Mouse (Mus musculus): ENCODE results near the gene Ntm.

Ntm gene

DNA sequence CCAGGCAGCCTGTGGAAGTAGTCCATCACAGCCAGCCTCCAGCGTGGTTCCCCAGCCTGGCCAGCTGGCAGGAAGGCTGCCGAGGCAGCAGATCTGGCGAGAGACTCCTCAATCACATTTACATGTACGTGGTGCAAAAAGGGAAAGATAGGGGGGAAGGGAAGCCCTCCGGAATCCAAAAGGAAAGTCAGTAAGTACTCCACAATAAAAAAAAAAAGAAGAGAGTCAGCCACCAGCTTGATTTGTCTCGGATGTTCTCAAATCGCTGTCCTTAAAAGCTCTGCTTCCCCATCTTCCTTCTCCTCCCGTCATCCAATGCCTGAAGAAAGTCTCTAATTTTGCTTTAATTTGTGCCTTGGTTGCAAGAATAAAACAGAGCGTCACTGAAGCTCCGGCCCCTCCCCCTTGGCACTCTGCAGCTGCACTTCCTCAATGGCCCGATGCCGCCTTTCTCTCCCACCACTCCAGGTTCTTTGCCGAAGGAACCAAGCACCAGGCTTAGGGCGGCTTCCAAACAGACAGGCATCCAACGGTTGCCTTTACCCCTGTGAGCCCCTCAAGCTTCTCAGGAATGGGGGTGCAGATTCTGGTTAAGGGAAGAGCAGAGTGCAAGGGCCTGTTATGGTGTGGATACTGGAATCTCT lies 212.4 kb downstream of the Ntm start:
- peak; percentile 80 to 84 for DNase-seq

DNA sequence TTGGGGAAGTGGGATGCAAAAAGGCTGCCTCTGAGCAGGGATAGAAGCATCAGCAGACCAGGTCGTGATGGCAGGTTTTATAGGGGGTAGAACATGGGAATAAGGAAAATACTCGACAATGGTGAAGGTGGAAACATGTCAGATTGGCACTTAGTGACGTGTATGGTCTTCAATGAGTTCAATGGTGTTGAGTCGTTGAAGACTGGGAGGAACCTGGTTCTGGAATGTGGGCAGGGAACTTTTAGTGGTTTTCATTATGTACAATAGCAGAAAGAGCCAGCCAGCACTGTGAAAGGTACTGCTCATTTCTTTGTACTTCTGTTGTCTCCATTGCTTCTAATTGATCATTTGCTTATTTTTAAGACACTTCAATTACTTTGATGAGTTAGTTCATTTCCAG lies 214.9 kb downstream of the Ntm start:
- DNase-seq = no peak

DNA sequence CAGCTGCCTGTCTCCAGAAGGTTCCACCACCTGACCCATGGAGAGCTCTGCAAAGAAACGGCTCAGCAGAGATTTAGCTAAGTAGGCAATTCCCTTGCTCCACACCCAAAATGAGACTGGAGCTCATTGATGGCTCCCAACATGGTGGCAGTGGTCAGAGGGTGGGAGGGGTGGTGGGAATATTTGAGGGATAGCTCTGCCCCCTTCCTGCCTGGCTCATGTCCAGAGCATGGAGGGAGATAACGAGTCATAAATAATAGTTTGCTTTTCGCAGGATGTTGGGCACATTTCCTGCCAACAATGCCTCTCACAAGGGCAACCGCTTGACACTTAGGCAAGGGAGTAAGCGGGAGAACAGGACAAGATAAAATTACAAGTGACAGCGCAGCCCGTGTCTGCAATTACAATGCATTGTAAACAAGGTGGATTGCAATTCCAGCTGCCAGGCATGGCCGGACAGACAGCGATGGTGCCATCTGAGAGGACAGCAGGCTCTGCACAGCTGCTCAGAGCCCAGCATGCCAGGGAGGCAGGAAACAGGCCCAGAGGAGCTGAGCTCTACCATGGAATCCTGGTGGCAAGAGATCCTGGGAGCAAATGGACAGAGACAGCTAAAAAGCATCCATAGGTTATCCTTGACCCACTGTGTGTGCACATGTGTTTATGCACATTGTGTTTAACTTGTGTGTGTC lies 224.0 kb downstream of the Ntm start:
- DNase-seq = no peak

DNA sequence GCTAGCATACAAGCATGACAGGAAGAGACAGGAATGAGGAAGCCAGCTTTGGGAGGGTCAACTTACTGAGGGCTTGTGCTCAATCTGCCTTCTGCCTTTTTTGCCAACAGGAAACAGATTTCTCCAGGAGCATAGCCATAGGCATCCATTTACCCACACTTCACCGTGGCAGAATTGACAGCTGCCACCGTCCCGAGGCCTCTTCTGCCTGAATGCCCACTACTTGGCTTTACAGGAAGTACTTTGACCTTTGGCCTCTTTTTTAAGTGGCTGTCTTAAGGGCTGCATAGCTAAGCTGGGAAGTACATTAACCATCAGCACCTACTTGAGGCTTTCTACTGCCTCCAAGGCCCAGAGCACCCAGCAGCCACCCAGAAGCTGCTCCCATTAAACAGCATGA lies 226.9 kb downstream of the Ntm start:
- DNase-seq = peak; percentile 67 to 68

DNA sequence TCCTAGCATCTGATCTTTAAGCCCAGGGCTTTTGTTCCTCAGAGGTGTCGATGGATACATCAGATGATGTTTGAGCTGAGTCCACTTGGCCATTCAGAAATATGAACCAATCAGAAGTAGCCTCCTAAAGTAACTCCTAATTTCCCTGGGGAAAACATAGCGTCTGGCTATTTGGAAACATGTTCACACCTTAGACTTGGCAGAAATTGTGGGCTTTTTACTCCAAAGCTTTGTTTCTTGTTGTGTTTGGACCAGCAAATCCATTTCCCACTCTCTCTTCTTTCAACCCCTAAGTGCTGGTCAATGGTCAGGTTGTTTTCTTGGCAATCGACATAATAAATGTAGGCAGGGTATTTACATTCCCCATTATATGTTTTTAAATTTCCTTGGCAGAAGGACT lies 230.0 kb downstream of the Ntm start:
- no peak for DNase-seq

DNA sequence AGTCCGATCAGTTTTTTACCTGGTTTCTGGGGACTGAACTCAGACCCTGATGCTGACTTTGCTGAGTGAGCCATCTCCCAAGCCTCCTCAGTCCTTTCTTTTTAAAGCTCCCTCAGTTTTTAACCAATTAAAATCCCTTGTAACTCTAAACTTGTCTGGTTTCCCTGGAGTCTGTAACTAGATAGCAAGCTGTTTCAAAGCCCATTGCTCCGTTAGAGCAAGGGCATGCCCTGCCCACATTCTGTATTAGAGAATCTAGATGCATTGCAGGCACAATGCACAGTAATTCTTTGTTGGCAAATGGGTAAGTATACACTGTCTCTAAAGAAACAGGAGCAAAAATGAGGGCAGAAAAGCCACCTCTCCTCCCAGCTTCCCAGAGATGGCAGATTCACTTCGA lies 231.3 kb downstream of the Ntm start:
- DNase-seq = no peak

DNA sequence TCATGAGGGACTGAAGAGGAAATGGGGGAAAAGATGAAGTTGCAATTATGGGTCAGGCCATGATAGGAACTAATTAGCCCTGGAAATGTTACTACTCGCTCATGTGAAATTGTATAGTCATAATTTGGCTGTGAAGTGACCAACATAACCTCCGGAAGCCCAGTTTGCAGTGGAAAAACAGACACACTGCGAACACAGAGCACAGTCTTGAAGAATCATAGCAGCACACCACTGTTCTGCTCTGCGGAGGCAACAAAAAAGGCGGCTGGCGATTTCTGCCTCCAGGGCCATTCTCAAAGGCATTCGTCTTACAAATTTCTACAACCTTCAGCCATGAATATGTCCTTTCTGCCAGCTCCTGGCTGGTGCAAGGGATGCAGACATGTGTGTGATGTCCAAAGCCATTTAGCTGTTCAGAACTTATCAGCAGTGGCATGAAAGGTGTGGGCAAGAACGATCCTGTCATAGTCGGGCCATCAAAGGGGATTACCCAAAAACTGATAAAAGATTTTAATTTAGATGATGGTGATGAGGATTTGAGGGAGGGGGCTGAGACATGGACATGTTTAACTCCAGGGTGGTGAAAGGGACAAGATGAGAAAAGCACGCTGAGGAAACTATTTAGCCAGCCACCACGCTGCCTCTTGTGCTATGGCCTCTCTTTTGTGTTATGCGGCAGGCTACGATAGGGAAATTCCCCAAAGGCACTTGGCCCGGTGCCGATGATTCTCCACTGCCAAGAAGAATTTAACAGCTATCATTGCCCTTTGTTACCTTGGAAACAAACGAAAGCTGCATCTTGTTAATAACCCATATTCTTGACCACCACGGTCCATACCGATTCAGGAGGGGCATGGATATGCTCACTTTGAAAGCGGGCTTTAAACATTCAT lies 235.2 kb downstream of the Ntm start:
- DNase-seq = peak; percentile 72 to 76

DNA sequence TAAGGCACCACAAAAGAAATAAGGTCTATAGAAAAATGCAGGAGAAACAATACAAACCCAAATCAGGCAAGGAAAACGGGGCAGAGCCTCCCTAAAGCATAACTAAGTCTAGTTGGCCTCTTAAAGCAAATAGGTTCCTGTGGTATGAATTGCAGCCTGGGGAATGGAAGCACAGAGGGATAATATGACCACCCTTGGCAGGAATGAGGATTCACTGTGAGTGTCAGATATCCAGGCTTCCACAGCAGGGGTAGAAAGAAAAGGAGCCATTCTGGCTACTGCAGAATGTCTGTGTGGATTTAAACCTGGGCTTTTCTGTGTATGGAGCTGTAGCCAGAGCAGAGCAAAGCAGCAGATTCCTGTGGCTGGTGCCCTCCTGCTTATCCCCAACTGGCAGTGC lies 241.5 kb downstream of the Ntm start:
- no peak for DNase-seq

DNA sequence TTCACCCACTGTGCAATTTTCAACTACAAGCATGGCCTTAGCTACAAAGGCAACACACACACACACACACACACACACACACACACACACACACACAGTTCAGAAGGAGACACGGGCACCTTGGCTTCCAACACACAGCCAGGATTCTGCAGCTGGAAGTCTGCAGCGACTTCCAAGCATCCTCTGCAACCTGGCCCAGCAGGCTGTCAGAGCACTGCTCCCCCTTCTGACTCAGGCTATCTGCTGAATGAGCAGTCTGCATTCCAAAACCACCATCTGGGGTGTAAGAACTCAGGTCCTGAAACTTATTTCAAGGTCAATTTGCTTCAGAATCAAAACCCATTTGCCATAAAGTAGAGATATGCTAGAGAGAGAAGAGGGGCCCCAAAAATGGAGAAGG lies 246.1 kb downstream of the Ntm start:
- DNase-seq = no peak

DNA sequence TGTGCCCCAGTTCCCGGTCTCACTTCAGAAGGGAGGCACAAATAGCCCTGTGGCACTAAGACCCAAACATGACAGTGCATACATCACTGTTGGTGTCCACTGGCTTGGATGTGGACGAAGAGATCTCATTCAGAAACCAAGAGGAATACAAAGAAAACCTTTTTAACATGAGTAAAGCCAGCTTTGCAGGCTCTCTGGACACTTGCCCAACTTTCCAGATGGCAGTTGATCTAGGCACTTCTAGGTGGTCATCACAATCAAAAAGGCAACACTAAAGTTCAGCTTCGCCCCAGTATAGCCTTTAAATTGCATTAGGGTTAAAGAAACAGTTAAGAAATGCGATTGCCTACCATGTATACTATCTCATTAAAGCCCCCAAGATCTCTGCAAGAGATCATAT lies 264.7 kb downstream of the Ntm start:
- DNase-seq = peak; percentile 69 to 74

DNA sequence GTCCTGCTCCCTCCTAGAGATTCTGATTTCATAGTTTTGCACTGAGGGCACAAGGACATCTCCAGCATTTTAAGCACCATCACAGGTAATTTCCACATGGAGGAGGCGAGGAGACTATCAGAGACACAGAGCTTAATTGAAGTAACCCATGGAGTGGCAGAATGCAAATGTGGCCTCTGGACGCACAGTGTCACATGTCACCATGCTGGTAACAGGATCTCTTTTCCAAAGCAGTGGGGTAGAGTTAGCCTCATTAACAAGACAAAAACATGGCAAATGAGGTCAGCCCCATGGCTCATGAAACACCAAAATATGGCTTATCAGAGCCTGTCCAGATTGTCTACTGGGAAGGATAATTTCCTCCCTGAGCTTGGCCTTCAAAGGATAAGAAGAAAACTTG lies 268.8 kb downstream of the Ntm start:
- no peak for DNase-seq

DNA sequence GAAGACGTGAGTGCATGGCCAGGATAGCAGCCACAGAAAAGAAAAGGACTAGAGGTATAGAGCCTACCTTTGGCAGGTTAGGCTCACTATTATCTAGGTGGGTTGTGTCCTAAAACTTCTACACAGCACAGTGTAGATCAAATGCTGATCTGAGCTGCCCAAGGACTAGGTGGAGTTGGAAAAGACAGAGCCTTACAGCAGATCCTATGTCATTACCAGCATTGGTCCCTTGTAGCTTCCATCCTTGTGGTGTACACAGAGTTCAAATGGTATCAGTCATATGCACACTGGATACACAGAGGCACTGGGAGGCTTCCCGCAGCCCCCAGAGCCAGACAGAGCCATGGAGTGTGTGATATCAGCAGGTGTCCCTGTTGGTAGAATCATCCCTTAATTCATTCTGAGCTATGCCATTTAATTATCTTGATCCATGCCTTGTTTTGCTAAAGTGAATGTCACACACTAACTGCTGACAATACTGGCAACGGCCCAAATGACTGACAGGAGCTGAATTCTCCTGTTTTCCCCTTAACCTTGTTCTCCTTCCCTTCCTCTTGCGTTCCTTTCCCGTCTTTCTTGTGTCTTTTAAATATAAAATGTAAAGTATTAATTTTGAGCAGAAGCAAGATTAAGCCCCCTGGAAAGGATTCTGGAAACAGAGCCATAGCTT lies 271.6 kb downstream of the Ntm start:
- peak; percentile 55 to 58 for DNase-seq

DNA sequence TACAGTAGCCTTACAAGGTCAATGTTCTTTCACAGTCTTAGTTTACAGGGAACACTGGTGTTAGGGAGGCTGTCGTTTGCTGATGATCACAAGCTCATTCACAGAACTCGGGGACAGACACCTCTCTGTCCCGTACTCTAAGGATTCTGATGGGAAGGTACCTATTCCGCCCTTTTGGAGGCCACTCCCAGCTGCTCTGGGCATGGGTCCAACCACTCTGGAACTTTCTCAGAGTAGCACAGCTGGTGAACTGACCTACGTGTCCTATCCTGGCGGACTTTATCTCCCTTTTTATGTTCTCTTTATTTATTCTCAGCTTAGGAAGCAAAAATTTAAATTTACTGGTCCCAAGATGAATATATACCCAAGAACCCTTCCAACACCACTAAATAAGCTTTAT lies 280.7 kb downstream of the Ntm start:
- peak in 1 of 2 experiments; percentile 31 for DNase-seq

DNA sequence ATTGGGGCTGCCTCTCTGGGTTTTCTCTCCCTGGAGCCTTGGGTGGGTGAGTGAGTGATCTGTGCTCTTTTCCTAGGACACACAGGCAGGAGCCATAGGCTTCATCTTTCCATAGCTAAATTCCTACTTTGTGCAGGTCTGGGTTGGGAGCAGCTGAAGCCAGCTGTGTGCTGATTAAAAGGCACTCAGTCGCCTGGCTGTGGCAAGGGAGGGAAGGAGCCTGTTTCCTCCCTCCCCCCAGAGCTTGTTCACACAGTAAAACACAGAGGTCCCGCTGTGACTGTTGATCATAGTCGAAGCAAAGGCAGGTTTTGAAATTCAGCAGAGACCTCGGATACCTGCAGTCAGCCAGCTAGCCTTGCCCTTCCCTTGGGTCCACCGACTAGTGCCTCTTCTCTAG lies 282.3 kb downstream of the Ntm start:
- no peak for DNase-seq

DNA sequence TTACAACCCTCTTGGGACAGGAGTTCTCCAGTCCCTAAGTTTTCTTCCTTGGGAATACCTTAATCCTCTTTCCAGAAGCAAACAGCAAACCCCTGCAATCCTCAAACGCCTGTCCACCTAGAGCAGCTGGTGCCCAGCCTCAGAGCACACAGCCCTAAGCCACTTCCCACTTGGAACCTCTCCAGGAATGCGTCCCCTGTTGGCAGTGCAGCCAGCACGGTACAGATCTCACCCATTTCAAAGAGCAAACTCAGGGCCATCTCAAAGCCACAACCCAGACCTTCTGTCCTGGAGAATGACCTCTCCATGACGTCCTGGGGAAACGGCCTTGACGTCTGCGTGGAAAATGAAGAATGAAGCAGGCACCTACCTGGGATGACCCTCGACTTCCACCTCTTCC lies 289.0 kb downstream of the Ntm start:
- DNase-seq = peak; percentile 75 to 76

DNA sequence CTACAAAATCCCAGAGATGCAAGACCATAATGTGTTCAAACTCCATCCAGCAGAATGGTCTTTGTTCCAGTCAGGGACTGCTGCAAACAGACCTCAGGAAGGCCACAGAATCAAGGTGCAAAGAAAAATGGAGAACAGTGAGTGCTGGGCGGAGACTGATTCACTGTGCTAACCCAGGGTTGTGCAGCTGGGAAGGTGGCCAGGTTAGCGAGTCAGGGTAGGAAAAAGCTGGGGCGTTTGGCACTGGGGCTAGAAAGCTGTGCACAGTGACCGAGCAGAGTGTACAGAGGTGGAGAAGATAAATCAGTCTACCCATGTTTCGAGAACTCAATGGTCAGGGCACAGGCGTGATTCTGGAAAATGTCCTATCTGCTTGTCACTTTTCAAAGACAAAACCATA lies 291.1 kb downstream of the Ntm start:
- DNase-seq = peak; percentile 64 to 71

DNA sequence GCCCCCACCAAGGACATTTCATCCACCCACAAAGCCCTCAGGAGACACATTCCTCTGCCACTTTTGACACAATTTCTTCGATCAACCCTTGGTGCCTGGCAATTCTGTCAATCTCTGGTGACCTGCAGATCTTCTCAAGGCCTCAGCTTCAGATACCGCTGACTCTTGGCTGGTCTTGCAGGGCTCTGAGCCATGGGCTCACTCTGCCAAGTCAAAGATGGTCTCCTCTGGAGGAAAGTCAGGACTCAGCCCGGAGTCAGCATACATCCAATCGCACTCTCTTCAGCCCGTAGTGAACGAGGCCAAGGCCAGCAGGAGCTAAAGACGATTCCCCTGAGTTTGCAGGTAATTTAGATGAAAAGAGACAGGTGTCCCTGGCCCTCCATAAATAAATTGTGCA lies 299.7 kb downstream of the Ntm start:
- peak; percentile 85 to 91 for DNase-seq

DNA sequence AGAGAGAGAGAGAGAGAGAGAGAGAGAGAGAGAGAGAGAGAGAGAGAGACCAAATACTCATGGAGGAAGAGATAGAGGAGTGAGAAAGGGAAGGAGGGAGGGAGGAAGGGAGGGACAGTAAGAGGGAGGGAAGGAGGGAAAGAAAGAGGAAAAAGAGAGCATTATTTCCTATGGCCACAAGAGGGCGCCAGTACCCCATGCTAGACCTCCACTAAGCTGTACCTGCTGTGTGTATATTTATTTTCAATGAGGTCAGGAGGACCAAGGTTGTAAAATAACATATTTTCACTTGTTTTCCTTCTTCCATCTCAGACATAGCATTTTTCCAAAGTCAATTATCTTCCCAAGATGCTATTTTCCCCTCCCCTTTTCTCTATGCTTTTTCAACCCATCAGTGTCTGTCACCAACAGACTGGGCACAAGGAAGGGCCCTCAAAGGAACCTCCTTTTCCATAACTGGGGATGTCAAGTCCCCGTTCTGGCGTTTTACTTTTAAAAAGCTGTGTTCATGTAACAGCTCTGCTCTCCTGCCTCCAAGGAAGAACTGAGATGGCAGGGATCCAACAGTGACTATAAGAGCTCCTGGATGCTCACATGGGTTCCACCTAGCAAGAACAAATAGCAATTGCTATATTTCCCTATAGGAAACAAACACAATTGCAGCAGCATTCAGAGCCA lies 301.3 kb downstream of the Ntm start:
- DNase-seq = peak; percentile 84 to 85

DNA sequence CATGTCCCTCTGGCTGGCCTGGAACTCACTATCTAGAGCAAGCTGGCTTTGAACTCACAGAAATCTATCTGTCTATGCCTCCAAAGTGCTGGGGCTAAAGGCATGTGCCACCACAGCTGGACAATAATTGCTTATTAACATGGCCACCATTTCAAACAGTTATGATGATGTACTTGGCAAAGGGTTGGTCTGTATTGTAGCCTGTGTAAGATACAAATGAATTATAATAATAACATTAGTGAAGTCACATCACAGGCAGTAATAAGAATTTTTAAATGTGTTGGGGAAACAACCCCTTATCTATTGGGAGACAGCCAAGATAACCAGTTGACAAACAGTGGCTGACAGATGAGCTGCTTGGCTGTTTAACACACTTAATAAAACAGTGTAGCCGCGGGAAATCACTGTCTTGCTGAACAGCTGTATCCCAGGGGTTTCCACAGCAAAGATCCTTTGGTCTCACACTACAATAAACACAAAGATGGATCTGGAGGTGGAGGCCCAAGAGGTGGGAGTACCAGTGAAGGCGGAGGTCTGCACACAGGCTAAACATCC lies 302.8 kb downstream of the Ntm start:
- DNase-seq = no peak

DNA sequence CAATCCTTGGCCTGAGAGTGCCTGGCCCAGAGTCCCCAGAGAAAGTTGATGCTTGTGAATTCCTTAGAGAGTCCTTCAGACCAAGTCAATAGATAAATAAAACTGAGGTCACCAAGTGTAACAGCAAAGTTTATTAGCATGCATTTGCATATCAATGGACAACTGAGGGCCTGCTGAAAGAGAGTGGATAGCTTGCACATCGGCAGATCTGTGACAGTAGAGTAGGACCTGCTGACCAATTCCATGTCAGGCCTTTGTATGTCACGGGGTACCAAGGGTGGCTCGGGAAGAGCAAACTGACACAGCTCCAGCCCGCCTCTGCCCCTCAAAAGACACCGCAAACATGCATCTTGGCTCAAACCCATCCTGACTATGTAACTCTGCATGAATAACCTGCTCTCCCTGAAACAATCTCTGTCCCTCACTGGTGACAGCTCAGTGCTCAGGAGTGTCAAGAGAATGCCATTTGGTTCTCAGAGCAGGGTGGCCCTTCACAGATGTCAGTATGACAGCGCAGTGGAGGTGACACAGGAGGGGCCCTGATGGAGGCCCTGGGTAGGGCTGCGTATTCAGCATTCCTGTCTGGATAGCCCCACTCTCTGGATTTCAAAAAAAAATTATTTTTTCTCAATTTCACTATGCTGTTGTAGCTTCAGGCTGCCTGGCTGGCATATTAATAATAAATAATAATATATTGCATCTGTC lies 305.0 kb downstream of the Ntm start:
- DNase-seq = no peak

DNA sequence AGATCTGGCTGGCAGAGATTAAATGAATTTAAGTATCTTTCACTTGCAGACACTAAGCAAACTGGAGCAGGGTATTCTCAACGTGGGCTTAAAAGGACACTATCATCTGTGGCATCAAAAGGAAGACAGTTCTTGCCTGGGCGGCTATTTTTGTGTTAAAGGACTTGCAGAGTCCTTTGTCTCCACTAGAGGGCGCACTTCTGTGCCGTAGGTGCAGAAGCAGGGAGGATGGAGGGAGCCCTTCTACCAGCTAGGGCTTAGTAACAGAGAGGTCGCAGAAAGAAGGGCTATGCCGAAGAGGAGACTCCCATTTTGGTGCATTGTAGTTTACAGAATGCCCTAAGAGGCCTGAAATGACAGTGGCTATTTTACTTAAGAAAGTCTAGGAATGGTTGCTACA lies 308.1 kb downstream of the Ntm start:
- peak; percentile 79 to 84 for DNase-seq

Data from cerebellum, postnatal 10 days (tissue).